Mouse (Mus musculus): ENCODE measurements around the gene Adam15. TPM values are rescaled to one million over a fixed set of nuclear protein-coding genes. Genes with fewer than 3 reads are reported as not detected.

Adam15 gene
- polyA plus RNA-seq, 1 experiment from 2014 or later: 55.2 TPM

- ATAC-seq: no peak
- Histone ChIP-seq H3K36me3 (ENCODE audit: control insufficient read depth, insufficient read depth) (no peaks in the 10 kb centered on the region; the same call in 1 of the 2 replicates), H3K4me2 (ENCODE audit: low read length) (no peak overlapping the region), H3K4me1 (replicated peaks; ENCODE audit: control insufficient read depth, insufficient read depth, low read length) (peaks cover 46% of the 10 kb centered on the region), H3K4me3 (replicated peaks; ENCODE audit: low read length) (no peak overlapping the region), H3K9ac (replicated peaks; ENCODE audit: low read depth, low read length) (peak overlapping the region; percentile 51), H3K27ac (ENCODE audit: low read length) (no peak overlapping the region), H3K9me3 (ENCODE audit: control insufficient read depth, low read length) (0 out of 2 replicates have a peak, but pooled peaks cover 4% of the 10 kb centered on the region), H3K27me3 (replicated peaks; ENCODE audit: control insufficient read depth, insufficient read depth, low read length) (peaks cover 17% of the 10 kb centered on the region)
- 38% methylated on average over 2 of the region's 2 CpGs for WGBS
Measured at GRCm38 (mm10) chr3:89314791-89315190, 35.0 kb downstream of the Adam15 start.

- no peak overlapping the region for H3K4me2 ChIP-seq (ENCODE audit: low read length)
- no peak for ATAC-seq
- peaks cover 41% of the 10 kb centered on the region for H3K4me1 ChIP-seq (replicated peaks; ENCODE audit: control insufficient read depth, insufficient read depth, low read length)
- no peak overlapping the region for H3K9ac ChIP-seq (replicated peaks; ENCODE audit: low read depth, low read length)
- no peak overlapping the region for H3K27ac ChIP-seq (ENCODE audit: low read length)
- 0 out of 2 replicates have a peak, but pooled peaks cover 4% of the 10 kb centered on the region for H3K9me3 ChIP-seq (ENCODE audit: control insufficient read depth, low read length)
- WGBS: 70% methylated on average over 5 of the region's 5 CpGs
- peaks cover 17% of the 10 kb centered on the region for H3K27me3 ChIP-seq (replicated peaks; ENCODE audit: control insufficient read depth, insufficient read depth, low read length)
- H3K36me3 ChIP-seq (ENCODE audit: control insufficient read depth, insufficient read depth): no peaks in the 10 kb centered on the region; the same call in 1 of the 2 replicates
- H3K4me3 ChIP-seq (replicated peaks; ENCODE audit: low read length): no peak overlapping the region
Measured at GRCm38 (mm10) chr3:89314340-89314739, 35.5 kb downstream of the Adam15 start.

GRCm38 (mm10) chr3:89308089-89308488 lies 41.7 kb downstream of the Adam15 start:
- ATAC-seq: peak; percentile 77
- 0 out of 2 replicates have a peak, but pooled peaks cover 4% of the 10 kb centered on the region for H3K9me3 ChIP-seq (ENCODE audit: control insufficient read depth, low read length)
- no peak overlapping the region for H3K4me3 ChIP-seq (replicated peaks; ENCODE audit: low read length)
- no peaks in the 10 kb centered on the region; the same call in 1 of the 2 replicates for H3K27me3 ChIP-seq (replicated peaks; ENCODE audit: control insufficient read depth, insufficient read depth, low read length)
- no peaks in the 10 kb centered on the region; the same call in 1 of the 2 replicates for H3K36me3 ChIP-seq (ENCODE audit: control insufficient read depth, insufficient read depth)
- no peak overlapping the region for H3K27ac ChIP-seq (ENCODE audit: low read length)
- no peak overlapping the region for H3K4me2 ChIP-seq (ENCODE audit: low read length)
- no peak overlapping the region for H3K9ac ChIP-seq (replicated peaks; ENCODE audit: low read depth, low read length)
- H3K4me1 ChIP-seq (replicated peaks; ENCODE audit: control insufficient read depth, insufficient read depth, low read length): no peaks in the 10 kb centered on the region
- 2% methylated on average over 9 of the region's 9 CpGs for WGBS

GRCm38 (mm10) chr3:89305551-89306325 lies 44.1 kb downstream of the Adam15 start:
- no peak overlapping the region for H3K9ac ChIP-seq (replicated peaks; ENCODE audit: low read depth, low read length)
- H3K9me3 ChIP-seq (ENCODE audit: control insufficient read depth, low read length): no peaks in the 10 kb centered on the region
- ATAC-seq: no peak
- no peaks in the 10 kb centered on the region; the same call in 1 of the 2 replicates for H3K27me3 ChIP-seq (replicated peaks; ENCODE audit: control insufficient read depth, insufficient read depth, low read length)
- H3K36me3 ChIP-seq (ENCODE audit: control insufficient read depth, insufficient read depth): no peaks in the 10 kb centered on the region
- no peak overlapping the region for H3K4me2 ChIP-seq (ENCODE audit: low read length)
- H3K4me3 ChIP-seq (replicated peaks; ENCODE audit: low read length): no peak overlapping the region
- 79% methylated on average over 8 of the region's 8 CpGs for WGBS
- H3K4me1 ChIP-seq (replicated peaks; ENCODE audit: control insufficient read depth, insufficient read depth, low read length): no peaks in the 10 kb centered on the region
- H3K27ac ChIP-seq (ENCODE audit: low read length): no peak overlapping the region

- H3K4me3 ChIP-seq (replicated peaks; ENCODE audit: low read length): no peak overlapping the region
- 70% methylated on average over 4 of the region's 4 CpGs for whole genome bisulfite sequencing
- H3K9me3 ChIP-seq (ENCODE audit: control insufficient read depth, low read length): no peaks in the 10 kb centered on the region
- H3K9ac ChIP-seq (replicated peaks; ENCODE audit: low read depth, low read length): no peak overlapping the region
- H3K27ac ChIP-seq (ENCODE audit: low read length): no peak overlapping the region
- ATAC-seq: no peak
- peaks cover 3% of the 10 kb centered on the region; the same call in 1 of the 2 replicates for H3K27me3 ChIP-seq (replicated peaks; ENCODE audit: control insufficient read depth, insufficient read depth, low read length)
- H3K4me2 ChIP-seq (ENCODE audit: low read length): no peak overlapping the region
- H3K4me1 ChIP-seq (replicated peaks; ENCODE audit: control insufficient read depth, insufficient read depth, low read length): no peaks in the 10 kb centered on the region
- H3K36me3 ChIP-seq (ENCODE audit: control insufficient read depth, insufficient read depth): no peaks in the 10 kb centered on the region
Measured at GRCm38 (mm10) chr3:89305105-89305504, 44.7 kb downstream of the Adam15 start.

GRCm38 (mm10) chr3:89304440-89304839 lies 45.4 kb downstream of the Adam15 start:
- Histone ChIP-seq H3K36me3 (ENCODE audit: control insufficient read depth, insufficient read depth) (no peaks in the 10 kb centered on the region), H3K27me3 (replicated peaks; ENCODE audit: control insufficient read depth, insufficient read depth, low read length) (peaks cover 5% of the 10 kb centered on the region; the same call in 1 of the 2 replicates), H3K4me1 (replicated peaks; ENCODE audit: control insufficient read depth, insufficient read depth, low read length) (0 out of 2 replicates have a peak, but pooled peaks cover 2% of the 10 kb centered on the region), H3K4me2 (ENCODE audit: low read length) (no peak overlapping the region), H3K9ac (replicated peaks; ENCODE audit: low read depth, low read length) (no peak overlapping the region), H3K9me3 (ENCODE audit: control insufficient read depth, low read length) (no peaks in the 10 kb centered on the region), H3K4me3 (replicated peaks; ENCODE audit: low read length) (no peak overlapping the region), H3K27ac (ENCODE audit: low read length) (no peak overlapping the region)
- no peak for ATAC-seq
- WGBS: 62% methylated on average over 6 of the region's 6 CpGs

- no peaks in the 10 kb centered on the region for H3K9me3 ChIP-seq (ENCODE audit: control insufficient read depth, low read length)
- H3K4me1 ChIP-seq (replicated peaks; ENCODE audit: control insufficient read depth, insufficient read depth, low read length): peaks cover 11% of the 10 kb centered on the region
- no peak overlapping the region for H3K9ac ChIP-seq (replicated peaks; ENCODE audit: low read depth, low read length)
- H3K27ac ChIP-seq (ENCODE audit: low read length): no peak overlapping the region
- WGBS: 78% methylated on average over 2 of the region's 2 CpGs
- H3K27me3 ChIP-seq (replicated peaks; ENCODE audit: control insufficient read depth, insufficient read depth, low read length): peaks cover 5% of the 10 kb centered on the region; the same call in 1 of the 2 replicates
- no peak overlapping the region for H3K4me2 ChIP-seq (ENCODE audit: low read length)
- no peak overlapping the region for H3K4me3 ChIP-seq (replicated peaks; ENCODE audit: low read length)
- H3K36me3 ChIP-seq (ENCODE audit: control insufficient read depth, insufficient read depth): no peaks in the 10 kb centered on the region
- ATAC-seq: no peak
Measured at GRCm38 (mm10) chr3:89300514-89300913, 49.3 kb downstream of the Adam15 start.

GRCm38 (mm10) chr3:89300071-89300470 lies 49.7 kb downstream of the Adam15 start:
- H3K27ac ChIP-seq (ENCODE audit: low read length): no peak overlapping the region
- no peaks in the 10 kb centered on the region for H3K9me3 ChIP-seq (ENCODE audit: control insufficient read depth, low read length)
- no peak overlapping the region for H3K9ac ChIP-seq (replicated peaks; ENCODE audit: low read depth, low read length)
- H3K36me3 ChIP-seq (ENCODE audit: control insufficient read depth, insufficient read depth): no peaks in the 10 kb centered on the region
- 56% methylated on average over 1 of the region's 1 CpGs for WGBS
- no peak overlapping the region; the same call in 1 of the 2 replicates for H3K4me2 ChIP-seq (ENCODE audit: low read length)
- peaks cover 11% of the 10 kb centered on the region for H3K4me1 ChIP-seq (replicated peaks; ENCODE audit: control insufficient read depth, insufficient read depth, low read length)
- H3K27me3 ChIP-seq (replicated peaks; ENCODE audit: control insufficient read depth, insufficient read depth, low read length): peaks cover 5% of the 10 kb centered on the region; the same call in 1 of the 2 replicates
- no peak for ATAC-seq
- H3K4me3 ChIP-seq (replicated peaks; ENCODE audit: low read length): no peak overlapping the region

- Histone ChIP-seq H3K4me2 (ENCODE audit: low read length) (peak overlapping the region; percentile 37), H3K4me1 (replicated peaks; ENCODE audit: control insufficient read depth, insufficient read depth, low read length) (peaks cover 11% of the 10 kb centered on the region), H3K27ac (ENCODE audit: low read length) (no peak overlapping the region), H3K9me3 (ENCODE audit: control insufficient read depth, low read length) (no peaks in the 10 kb centered on the region), H3K9ac (replicated peaks; ENCODE audit: low read depth, low read length) (peak overlapping the region; percentile 17; the same call in 1 of the 2 replicates), H3K27me3 (replicated peaks; ENCODE audit: control insufficient read depth, insufficient read depth, low read length) (peaks cover 5% of the 10 kb centered on the region; the same call in 1 of the 2 replicates), H3K36me3 (ENCODE audit: control insufficient read depth, insufficient read depth) (no peaks in the 10 kb centered on the region), H3K4me3 (replicated peaks; ENCODE audit: low read length) (peak overlapping the region; percentile 15; the same call in 1 of the 2 replicates)
- 4% methylated on average over 14 of the region's 14 CpGs for WGBS
- ATAC-seq: no peak
Measured at GRCm38 (mm10) chr3:89299499-89299898, 50.3 kb downstream of the Adam15 start.
